Mouse (Mus musculus) common myeloid progenitor, adult 5-6 weeks (primary cell): ENCODE measurements around the gene Fbxo28. TPM values are rescaled to one million over a fixed set of nuclear protein-coding genes. Genes with fewer than 3 reads are reported as not detected.

ENCODE experiments used
- ATAC-seq: replicated peaks from 2 replicates; pipeline ENCODE4 v1.8.0; 2016; ENCODE audit warnings: low read depth, mild to moderate bottlenecking, moderate TSS enrichment, inconsistent platforms; ENCODE audit not compliant: poor library complexity, severe bottlenecking
- total RNA-seq: library from RNA; stranded (forward); fragments of 200-1000, 187-1606 nt; gene quantifications from 2 replicates; pipeline ENCODE4 v1.2.3, GENCODE M21; 2017

Fbxo28 gene
- total RNA-seq, 1 experiment from 2014 or later, result 16.3 TPM

- no peak for ATAC-seq
Measured at GRCm38 (mm10) chr1:182346491-182346890, 5.1 kb upstream of the Fbxo28 start.

- no peak for ATAC-seq
Measured at GRCm38 (mm10) chr1:182345857-182346256, 4.4 kb upstream of the Fbxo28 start.

- ATAC-seq, result 0 out of 2 replicates have a peak, but pooled peaks have one; percentile 5
Measured at GRCm38 (mm10) chr1:182341993-182342392, 564 bp upstream of the Fbxo28 start.

- ATAC-seq, result no peak
Measured at GRCm38 (mm10) chr1:182340281-182340680, 1.1 kb downstream of the Fbxo28 start.

- ATAC-seq, result no peak
Measured at GRCm38 (mm10) chr1:182338961-182339565, 2.4 kb downstream of the Fbxo28 start.

GRCm38 (mm10) chr1:182333766-182334437 is 7.5 kb downstream of the Fbxo28 start:
- ATAC-seq, result no peak

- ATAC-seq, result no peak
Measured at GRCm38 (mm10) chr1:182332090-182333034, 9.1 kb downstream of the Fbxo28 start.

GRCm38 (mm10) chr1:182325919-182326318 is 15.5 kb downstream of the Fbxo28 start:
- 0 out of 2 replicates have a peak, but pooled peaks have one; percentile 22 for ATAC-seq

- no peak for ATAC-seq
Measured at GRCm38 (mm10) chr1:182324552-182324951, 16.9 kb downstream of the Fbxo28 start.

- no peak for ATAC-seq
Measured at GRCm38 (mm10) chr1:182323139-182323538, 18.3 kb downstream of the Fbxo28 start.

- ATAC-seq, result no peak
Measured at GRCm38 (mm10) chr1:182314201-182314600, 27.2 kb downstream of the Fbxo28 start.

GRCm38 (mm10) chr1:182313181-182313580 is 28.2 kb downstream of the Fbxo28 start:
- no peak for ATAC-seq

GRCm38 (mm10) chr1:182311376-182311775 is 30.1 kb downstream of the Fbxo28 start:
- ATAC-seq, result no peak

- no peak for ATAC-seq
Measured at GRCm38 (mm10) chr1:182310316-182310715, 31.1 kb downstream of the Fbxo28 start.

- no peak for ATAC-seq
Measured at GRCm38 (mm10) chr1:182309403-182309802, 32.0 kb downstream of the Fbxo28 start.

GRCm38 (mm10) chr1:182302916-182303315 is 38.5 kb downstream of the Fbxo28 start:
- ATAC-seq, result no peak

- no peak for ATAC-seq
Measured at GRCm38 (mm10) chr1:182302176-182302870, 39.1 kb downstream of the Fbxo28 start.

- no peak for ATAC-seq
Measured at GRCm38 (mm10) chr1:182297821-182298220, 43.6 kb downstream of the Fbxo28 start.

- no peak for ATAC-seq
Measured at GRCm38 (mm10) chr1:182297246-182297645, 44.2 kb downstream of the Fbxo28 start.

GRCm38 (mm10) chr1:182296816-182297215 is 44.6 kb downstream of the Fbxo28 start:
- no peak for ATAC-seq
